12 mouse cellular contexts compared by ENCODE assay signal in the genomic region with DNA sequence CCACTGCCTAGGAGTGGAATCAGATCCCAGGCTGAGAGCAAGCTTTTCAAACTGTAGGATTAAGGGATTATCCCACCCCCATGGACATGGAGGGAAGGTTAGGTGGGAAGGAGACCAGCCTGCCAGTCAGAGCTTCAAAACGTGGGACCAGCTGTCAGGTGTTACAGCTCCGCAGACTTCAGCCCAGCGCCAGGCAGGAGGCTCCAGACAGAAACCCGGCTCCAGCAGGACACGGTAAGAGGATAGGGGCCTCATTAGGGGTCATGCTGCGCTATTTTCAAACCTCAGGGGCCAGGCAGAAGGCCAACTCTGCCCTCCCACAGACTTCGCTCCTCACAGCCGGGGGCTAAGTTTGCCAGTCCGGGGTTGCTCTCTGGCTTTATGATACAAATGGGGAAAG. TPM values are rescaled to one million over a fixed set of nuclear protein-coding genes. Genes with fewer than 3 reads are reported as not detected.
DNase-seq lines count a peak whose midpoint lies in the region; ATAC-seq lines count a peak whose summit lies in the region.
"Had no signal": no experiment of that assay in that cellular context is flagged by ENCODE, and none has a peak within 500 bp of the region (broad histone marks: within the 10 kb centered on the region; RNA-seq: fewer than 3 reads in every experiment).

No protein-coding gene starts in this region.

- H3K9ac ChIP-seq in forebrain, embryonic 11.5 days (ENCODE audit: low read length), result no peak overlapping the region
- H3K9ac ChIP-seq in forebrain, embryonic 16.5 days (replicated peaks; ENCODE audit: low read depth, low read length), result no peak overlapping the region
- H3K9ac ChIP-seq in neural tube, embryonic 13.5 days, result no peak overlapping the region
- H3K9ac ChIP-seq in limb, embryonic 13.5 days, result no peak overlapping the region
- H3K9ac ChIP-seq: stomach, embryonic 15.5 days had no signal

- peak; percentile 10 for ATAC-seq in forebrain, embryonic 11.5 days (replicated peaks; ENCODE audit: low FRiP score)
- ATAC-seq in forebrain, embryonic 16.5 days, result no peak
- ATAC-seq in neural tube, embryonic 13.5 days (ENCODE audit: low read depth), result no peak
- peak; percentile 38; the same call in 1 of the 2 replicates for ATAC-seq in limb, embryonic 13.5 days (ENCODE audit: low FRiP score, low read depth)
- ATAC-seq: Patski had no signal

- DNase-seq in forebrain, embryonic 11.5 days (ENCODE audit: low spot score), result peak; percentile 62
- no peak for DNase-seq in neural tube, embryonic 10.5 days (ENCODE audit: extremely low spot score, low spot score)
- no peak for DNase-seq in layer of hippocampus, postnatal 25 days (ENCODE audit: extremely low spot score in 1 of 2, low spot score in 1 of 2)
- DNase-seq in testis, postnatal 14 days (ENCODE audit: low spot score), result no peak
- no peak for DNase-seq in left cerebral cortex, postnatal 14 days (ENCODE audit: low spot score in 2 of 2)
- DNase-seq: B cell, adult 2 months; lung, adult 18-20 months had no signal

- H3K4me3 ChIP-seq in forebrain, embryonic 11.5 days (ENCODE audit: low read depth, low read length), result no peak overlapping the region
- H3K4me3 ChIP-seq in forebrain, embryonic 16.5 days (replicated peaks; ENCODE audit: low read length), result no peak overlapping the region
- H3K4me3 ChIP-seq in neural tube, embryonic 13.5 days, result no peak overlapping the region
- no peak overlapping the region for H3K4me3 ChIP-seq in limb, embryonic 13.5 days
- H3K4me3 ChIP-seq: stomach, embryonic 15.5 days had no signal

- no peak overlapping the region; the same call in 1 of the 2 replicates for H3K4me2 ChIP-seq in forebrain, embryonic 11.5 days (ENCODE audit: low read depth, low read length, severe bottlenecking)
- no peak overlapping the region for H3K4me2 ChIP-seq in forebrain, embryonic 16.5 days (ENCODE audit: low read length)
- no peak overlapping the region for H3K4me2 ChIP-seq in neural tube, embryonic 13.5 days
- 0 out of 2 replicates have a peak overlapping the region, but pooled peaks have one; percentile 16 for H3K4me2 ChIP-seq in limb, embryonic 13.5 days (replicated peaks)
- H3K4me2 ChIP-seq: stomach, embryonic 15.5 days had no signal

- peaks cover 21% of the 10 kb centered on the region for H3K4me1 ChIP-seq in forebrain, embryonic 11.5 days (replicated peaks; ENCODE audit: control insufficient read depth, insufficient read depth, low read length)
- H3K4me1 ChIP-seq in forebrain, embryonic 16.5 days (replicated peaks; ENCODE audit: control insufficient read depth, insufficient read depth, low read length), result peaks cover 47% of the 10 kb centered on the region
- peaks cover 68% of the 10 kb centered on the region for H3K4me1 ChIP-seq in neural tube, embryonic 13.5 days (replicated peaks)
- H3K4me1 ChIP-seq in limb, embryonic 13.5 days, result peaks cover 51% of the 10 kb centered on the region

- intact Hi-C loops in left cerebral cortex, postnatal 14 days (cut with DNase I), result no loop called here

- H3K27me3 ChIP-seq in forebrain, embryonic 11.5 days (ENCODE audit: control insufficient read depth, insufficient read depth, low read length), result no peaks in the 10 kb centered on the region
- no peaks in the 10 kb centered on the region for H3K27me3 ChIP-seq in forebrain, embryonic 16.5 days (replicated peaks; ENCODE audit: control insufficient read depth, insufficient read depth, low read length)
- H3K27me3 ChIP-seq in neural tube, embryonic 13.5 days, result no peaks in the 10 kb centered on the region
- no peaks in the 10 kb centered on the region for H3K27me3 ChIP-seq in limb, embryonic 13.5 days
- H3K27me3 ChIP-seq: Patski; stomach, embryonic 15.5 days had no signal

- H3K36me3 ChIP-seq in forebrain, embryonic 11.5 days (ENCODE audit: control insufficient read depth, insufficient read depth, low read length), result no peaks in the 10 kb centered on the region; the same call in 1 of the 2 replicates
- no peaks in the 10 kb centered on the region for H3K36me3 ChIP-seq in forebrain, embryonic 16.5 days (ENCODE audit: control insufficient read depth, insufficient read depth)
- 0 out of 2 replicates have a peak, but pooled peaks cover 5% of the 10 kb centered on the region for H3K36me3 ChIP-seq in neural tube, embryonic 13.5 days
- peaks cover 6% of the 10 kb centered on the region for H3K36me3 ChIP-seq in limb, embryonic 13.5 days

- no peaks in the 10 kb centered on the region for H3K9me3 ChIP-seq in forebrain, embryonic 11.5 days (ENCODE audit: control insufficient read depth, low read length)
- H3K9me3 ChIP-seq in forebrain, embryonic 16.5 days (ENCODE audit: control insufficient read depth, low read length), result no peaks in the 10 kb centered on the region
- H3K9me3 ChIP-seq in neural tube, embryonic 13.5 days, result no peaks in the 10 kb centered on the region
- H3K9me3 ChIP-seq in limb, embryonic 13.5 days, result no peaks in the 10 kb centered on the region
- H3K9me3 ChIP-seq: stomach, embryonic 15.5 days had no signal

- WGBS in forebrain, embryonic 11.5 days, result 3% methylated on average over 9 of the region's 9 CpGs
- 10% methylated on average over 9 of the region's 9 CpGs for WGBS in forebrain, embryonic 16.5 days
- 4% methylated on average over 9 of the region's 9 CpGs for WGBS in neural tube, embryonic 13.5 days
- 9% methylated on average over 9 of the region's 9 CpGs for WGBS in limb, embryonic 13.5 days

- H3K27ac ChIP-seq in forebrain, embryonic 11.5 days (ENCODE audit: low read depth, low read length), result peak overlapping the region; percentile 9; the same call in 1 of the 2 replicates
- no peak overlapping the region for H3K27ac ChIP-seq in forebrain, embryonic 16.5 days (ENCODE audit: low read length)
- H3K27ac ChIP-seq in neural tube, embryonic 13.5 days (replicated peaks), result 0 out of 2 replicates have a peak overlapping the region, but pooled peaks have one; percentile 28
- no peak overlapping the region; the same call in 1 of the 2 replicates for H3K27ac ChIP-seq in limb, embryonic 13.5 days
- H3K27ac ChIP-seq: stomach, embryonic 15.5 days had no signal

RNA-seq across cellular contexts. Expression of a gene that starts 16.0 kb away (rescaled TPM):
- polyA plus RNA-seq in forebrain, embryonic 11.5 days (2014; fragmentation: Nextera tagmentation; extraction: Ambion mirVana), result 85.6 and 88.1 TPM in 2 replicates
- polyA plus RNA-seq in forebrain, embryonic 16.5 days (2015; fragmentation: Nextera tagmentation; extraction: Ambion mirVana), result 66.5 and 69.2 TPM in 2 replicates
- 48.1 and 52.1 TPM in 2 replicates for polyA plus RNA-seq in neural tube, embryonic 13.5 days (2015; fragmentation: Nextera tagmentation; extraction: Ambion mirVana)
- 23.0 and 25.4 TPM in 2 replicates for polyA plus RNA-seq in limb, embryonic 13.5 days (2015; fragmentation: Nextera tagmentation; extraction: Ambion mirVana)
- total RNA-seq in layer of hippocampus, postnatal 25 days (2021), result 1 to 10 TPM; 7.7 to 8.5 TPM
- 1 to 10 TPM; 5.0 to 6.8 TPM for total RNA-seq in left cerebral cortex, postnatal 14 days (2021)

RNA-seq across cellular contexts. Expression of a gene that starts 32.3 kb away (rescaled TPM):
- polyA plus RNA-seq in forebrain, embryonic 11.5 days (2014; fragmentation: Nextera tagmentation; extraction: Ambion mirVana), result 1.0 and 1.4 TPM in 2 replicates
- 1.5 and 1.9 TPM in 2 replicates for polyA plus RNA-seq in forebrain, embryonic 16.5 days (2015; fragmentation: Nextera tagmentation; extraction: Ambion mirVana)
- 0.99 and 1.1 TPM in 2 replicates for polyA plus RNA-seq in neural tube, embryonic 13.5 days (2015; fragmentation: Nextera tagmentation; extraction: Ambion mirVana)
- 1.6 and 1.8 TPM in 2 replicates for polyA plus RNA-seq in limb, embryonic 13.5 days (2015; fragmentation: Nextera tagmentation; extraction: Ambion mirVana)
- total RNA-seq in layer of hippocampus, postnatal 25 days (2021), result 1 to 10 TPM; 2.6 TPM
- 1 to 10 TPM; 3.8 to 3.9 TPM for total RNA-seq in left cerebral cortex, postnatal 14 days (2021)

RNA-seq across cellular contexts. Expression of a gene that starts 53.0 kb away (rescaled TPM):
- not detected in 2 replicates for polyA plus RNA-seq in forebrain, embryonic 11.5 days (2014; fragmentation: Nextera tagmentation; extraction: Ambion mirVana)
- 0.10 and 0.14 TPM in 2 replicates for polyA plus RNA-seq in forebrain, embryonic 16.5 days (2015; fragmentation: Nextera tagmentation; extraction: Ambion mirVana)
- 0.63 and 0.81 TPM in 2 replicates for polyA plus RNA-seq in neural tube, embryonic 13.5 days (2015; fragmentation: Nextera tagmentation; extraction: Ambion mirVana)
- 0.22 and 0.43 TPM in 2 replicates for polyA plus RNA-seq in limb, embryonic 13.5 days (2015; fragmentation: Nextera tagmentation; extraction: Ambion mirVana)
- total RNA-seq in layer of hippocampus, postnatal 25 days (2021), result under 1 TPM; 0.30 to 0.96 TPM
- total RNA-seq in left cerebral cortex, postnatal 14 days (2021), result under 1 TPM; 0.20 to 0.23 TPM

Comparison
In these comparisons a context has a peak if more than half of its experiments do, and no peak if none do; other contexts are left out.
1. ATAC-seq: peak in forebrain, embryonic 11.5 days (single experiment) and limb, embryonic 13.5 days (single experiment); none in forebrain, embryonic 16.5 days (single experiment) and neural tube, embryonic 13.5 days (single experiment).
2. H3K27ac ChIP-seq: peak in forebrain, embryonic 11.5 days (single experiment) and neural tube, embryonic 13.5 days (single experiment); none in forebrain, embryonic 16.5 days (single experiment) and limb, embryonic 13.5 days (single experiment).